Mouse (Mus musculus): ENCODE measurements around the gene Ccdc85a.

GRCm38 (mm10) chr11:28491330-28491729 is 92.8 kb downstream of the Ccdc85a start:
- TF ChIP-seq CTCF (IDR thresholded peaks at IDR 0.05; ENCODE audit: extremely low read depth, insufficient read length, insufficient replicate concordance, low read depth, low read length) (no peak), POLR2A (IDR thresholded peaks at IDR 0.05; ENCODE audit: low read depth, low read length) (no peak)
